Mouse (Mus musculus) megakaryocyte, embryonic 14.5 days (primary cell): ENCODE data around the gene Jtb.

ENCODE experiments used
- FLI1 ChIP-seq: IDR thresholded peaks from 2 replicates; pipeline ENCODE4 v1.6.1; 2012; ENCODE audit warnings: low read length, inconsistent platforms, mixed read lengths
- GATA1 ChIP-seq: IDR thresholded peaks from 3 replicates; pipeline ENCODE4 v1.6.1; 2012; ENCODE audit warnings: mixed read lengths, low read length, inconsistent platforms, borderline replicate concordance

DNA sequence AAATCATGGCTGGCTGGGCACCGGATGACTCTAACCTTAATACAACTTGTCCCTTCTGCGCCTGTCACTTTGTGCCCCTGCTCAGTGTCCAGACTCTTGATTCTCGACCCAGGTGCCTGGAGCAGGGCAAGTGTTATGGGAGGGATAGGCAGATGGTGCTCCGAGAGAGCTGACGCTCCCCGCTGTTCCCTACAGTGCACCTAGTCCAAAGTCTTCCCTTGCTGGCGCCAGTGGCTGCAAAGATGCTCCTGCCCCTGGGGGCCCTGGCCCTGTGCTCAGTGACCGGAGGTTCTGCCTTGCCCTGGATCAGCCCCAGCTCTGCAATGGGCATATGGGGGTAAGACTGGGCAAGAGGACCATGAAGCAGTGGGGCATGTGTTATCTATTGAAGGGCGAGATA, 46.4 kb downstream of the Jtb start:
- TF ChIP-seq FLI1: no peak
- TF ChIP-seq GATA1: no peak
